Mouse (Mus musculus): ENCODE data around the gene Ikzf3. TPM values are rescaled to one million over a fixed set of nuclear protein-coding genes. Genes with fewer than 3 reads are reported as not detected.

Gene Ikzf3
- polyA plus RNA-seq, 1 experiment from 2014 or later = 0.18 TPM

GRCm38 (mm10) chr11:98431743-98432502 lies 113.9 kb downstream of the Ikzf3 start:
- H3K4me3 ChIP-seq (ENCODE audit: low read depth, low read length) = no peak overlapping the region
- no peaks in the 10 kb centered on the region for H3K9me3 ChIP-seq (ENCODE audit: control insufficient read depth, low read length)
- 79% methylated on average over 9 of the region's 9 CpGs for WGBS
- DNase-seq (ENCODE audit: low spot score) (no peak), ATAC-seq (ENCODE audit: low read depth) (no peak)
- H3K4me2 ChIP-seq (ENCODE audit: low read depth, low read length) = no peak overlapping the region
- no peaks in the 10 kb centered on the region for H3K27me3 ChIP-seq (replicated peaks; ENCODE audit: control insufficient read depth, insufficient read depth, low read length)
- H3K36me3 ChIP-seq (ENCODE audit: control insufficient read depth, insufficient read depth, low read length) = peaks cover 97% of the 10 kb centered on the region
- no peak overlapping the region for H3K9ac ChIP-seq (ENCODE audit: low read depth, low read length)
- no peaks in the 10 kb centered on the region for H3K4me1 ChIP-seq (ENCODE audit: control insufficient read depth, insufficient read depth, low read length)
- H3K27ac ChIP-seq (replicated peaks; ENCODE audit: low read depth, low read length) = no peak overlapping the region

GRCm38 (mm10) chr11:98428436-98428835 lies 117.4 kb downstream of the Ikzf3 start:
- H3K4me2 ChIP-seq (ENCODE audit: low read depth, low read length) = no peak overlapping the region
- WGBS = 79% methylated on average over 5 of the region's 5 CpGs
- peak; percentile 39; the same call in 1 of the 2 replicates for ATAC-seq (ENCODE audit: low read depth)
- H3K4me3 ChIP-seq (ENCODE audit: low read depth, low read length) = no peak overlapping the region
- H3K36me3 ChIP-seq (ENCODE audit: control insufficient read depth, insufficient read depth, low read length) = peaks cover 94% of the 10 kb centered on the region
- H3K9ac ChIP-seq (ENCODE audit: low read depth, low read length) = no peak overlapping the region
- DNase-seq (ENCODE audit: low spot score) = peak; percentile 75
- H3K27me3 ChIP-seq (replicated peaks; ENCODE audit: control insufficient read depth, insufficient read depth, low read length) = no peaks in the 10 kb centered on the region
- no peaks in the 10 kb centered on the region for H3K4me1 ChIP-seq (ENCODE audit: control insufficient read depth, insufficient read depth, low read length)
- no peaks in the 10 kb centered on the region for H3K9me3 ChIP-seq (ENCODE audit: control insufficient read depth, low read length)
- no peak overlapping the region for H3K27ac ChIP-seq (replicated peaks; ENCODE audit: low read depth, low read length)

- no peak overlapping the region for H3K4me2 ChIP-seq (ENCODE audit: low read depth, low read length)
- no peaks in the 10 kb centered on the region for H3K9me3 ChIP-seq (ENCODE audit: control insufficient read depth, low read length)
- DNase-seq (ENCODE audit: low spot score) = no peak
- WGBS = 95% methylated on average over 7 of the region's 7 CpGs
- H3K27me3 ChIP-seq (replicated peaks; ENCODE audit: control insufficient read depth, insufficient read depth, low read length) = no peaks in the 10 kb centered on the region
- no peak for ATAC-seq (ENCODE audit: low read depth)
- H3K27ac ChIP-seq (replicated peaks; ENCODE audit: low read depth, low read length) = no peak overlapping the region
- H3K4me3 ChIP-seq (ENCODE audit: low read depth, low read length) = no peak overlapping the region
- H3K36me3 ChIP-seq (ENCODE audit: control insufficient read depth, insufficient read depth, low read length) = peaks cover 96% of the 10 kb centered on the region
- H3K9ac ChIP-seq (ENCODE audit: low read depth, low read length) = no peak overlapping the region
- H3K4me1 ChIP-seq (ENCODE audit: control insufficient read depth, insufficient read depth, low read length) = no peaks in the 10 kb centered on the region
These were observed 119.2 kb downstream of the Ikzf3 start for GRCm38 (mm10) chr11:98426592-98426991.

GRCm38 (mm10) chr11:98418939-98419547 lies 126.8 kb downstream of the Ikzf3 start:
- peak; percentile 78 for DNase-seq (ENCODE audit: low spot score)
- Histone ChIP-seq H3K4me3 (ENCODE audit: low read depth, low read length) (no peak overlapping the region), H3K27me3 (replicated peaks; ENCODE audit: control insufficient read depth, insufficient read depth, low read length) (no peaks in the 10 kb centered on the region), H3K27ac (replicated peaks; ENCODE audit: low read depth, low read length) (no peak overlapping the region; the same call in 1 of the 2 replicates), H3K36me3 (ENCODE audit: control insufficient read depth, insufficient read depth, low read length) (peaks cover 53% of the 10 kb centered on the region), H3K9me3 (ENCODE audit: control insufficient read depth, low read length) (no peaks in the 10 kb centered on the region), H3K4me1 (ENCODE audit: control insufficient read depth, insufficient read depth, low read length) (peaks cover 4% of the 10 kb centered on the region), H3K9ac (ENCODE audit: low read depth, low read length) (no peak overlapping the region), H3K4me2 (ENCODE audit: low read depth, low read length) (no peak overlapping the region)
- ATAC-seq (ENCODE audit: low read depth) = peak; percentile 48; the same call in 1 of the 2 replicates
- WGBS = 77% methylated on average over 10 of the region's 10 CpGs

- no peak overlapping the region; the same call in 1 of the 2 replicates for H3K27ac ChIP-seq (replicated peaks; ENCODE audit: low read depth, low read length)
- H3K9me3 ChIP-seq (ENCODE audit: control insufficient read depth, low read length) = no peaks in the 10 kb centered on the region
- DNase-seq (ENCODE audit: low spot score) = peak; percentile 30
- H3K27me3 ChIP-seq (replicated peaks; ENCODE audit: control insufficient read depth, insufficient read depth, low read length) = no peaks in the 10 kb centered on the region
- peaks cover 10% of the 10 kb centered on the region for H3K4me1 ChIP-seq (ENCODE audit: control insufficient read depth, insufficient read depth, low read length)
- no peak overlapping the region for H3K4me3 ChIP-seq (ENCODE audit: low read depth, low read length)
- 0 out of 2 replicates have a peak, but pooled peaks have one; percentile 31 for ATAC-seq (ENCODE audit: low read depth)
- H3K4me2 ChIP-seq (ENCODE audit: low read depth, low read length) = no peak overlapping the region
- 63% methylated on average over 3 of the region's 6 CpGs for WGBS
- H3K36me3 ChIP-seq (ENCODE audit: control insufficient read depth, insufficient read depth, low read length) = peaks cover 46% of the 10 kb centered on the region
- no peak overlapping the region for H3K9ac ChIP-seq (ENCODE audit: low read depth, low read length)
These were observed 127.6 kb downstream of the Ikzf3 start for GRCm38 (mm10) chr11:98418273-98418672.

- Histone ChIP-seq H3K4me1 (ENCODE audit: control insufficient read depth, insufficient read depth, low read length) (peaks cover 10% of the 10 kb centered on the region), H3K4me2 (ENCODE audit: low read depth, low read length) (no peak overlapping the region), H3K36me3 (ENCODE audit: control insufficient read depth, insufficient read depth, low read length) (peaks cover 34% of the 10 kb centered on the region), H3K9me3 (ENCODE audit: control insufficient read depth, low read length) (no peaks in the 10 kb centered on the region), H3K9ac (ENCODE audit: low read depth, low read length) (no peak overlapping the region), H3K27me3 (replicated peaks; ENCODE audit: control insufficient read depth, insufficient read depth, low read length) (no peaks in the 10 kb centered on the region), H3K4me3 (ENCODE audit: low read depth, low read length) (no peak overlapping the region), H3K27ac (replicated peaks; ENCODE audit: low read depth, low read length) (no peak overlapping the region)
- WGBS = 71% methylated on average over 1 of the region's 1 CpGs
- DNase-seq (ENCODE audit: low spot score) (no peak), ATAC-seq (ENCODE audit: low read depth) (no peak)
These were observed 128.8 kb downstream of the Ikzf3 start for GRCm38 (mm10) chr11:98417074-98417473.

Other genes with a start within 250 kb of the Ikzf3 start
- 0.10 TPM in 1 of 2 replicates, not detected in the other for gene Neurod2, start 216.4 kb downstream of the Ikzf3 start, polyA plus RNA-seq (2014; fragmentation: Nextera tagmentation; extraction: Ambion mirVana)
- gene Ppp1r1b, start 197.6 kb downstream of the Ikzf3 start, polyA plus RNA-seq (2014; fragmentation: Nextera tagmentation; extraction: Ambion mirVana) = 4.1 and 5.1 TPM in 2 replicates
- gene Stard3, start 187.7 kb downstream of the Ikzf3 start, polyA plus RNA-seq (2014; fragmentation: Nextera tagmentation; extraction: Ambion mirVana) = 31.0 and 32.8 TPM in 2 replicates
- 22.8 and 27.7 TPM in 2 replicates for gene Tcap, start 162.2 kb downstream of the Ikzf3 start, polyA plus RNA-seq (2014; fragmentation: Nextera tagmentation; extraction: Ambion mirVana)
- gene Pnmt, start 159.6 kb downstream of the Ikzf3 start, polyA plus RNA-seq (2014; fragmentation: Nextera tagmentation; extraction: Ambion mirVana) = 0.49 and 0.59 TPM in 2 replicates
- gene Pgap3, start 145.5 kb downstream of the Ikzf3 start, polyA plus RNA-seq (2014; fragmentation: Nextera tagmentation; extraction: Ambion mirVana) = 9.3 and 10.5 TPM in 2 replicates
- 48.3 and 54.8 TPM in 2 replicates for gene Erbb2, start 133.6 kb downstream of the Ikzf3 start, polyA plus RNA-seq (2014; fragmentation: Nextera tagmentation; extraction: Ambion mirVana)
- gene Mien1, start 107.0 kb downstream of the Ikzf3 start, polyA plus RNA-seq (2014; fragmentation: Nextera tagmentation; extraction: Ambion mirVana) = 92.4 and 102 TPM in 2 replicates
- gene Grb7, start 99.6 kb downstream of the Ikzf3 start, polyA plus RNA-seq (2014; fragmentation: Nextera tagmentation; extraction: Ambion mirVana) = 8.3 and 8.8 TPM in 2 replicates
- gene Zpbp2, start 5.1 kb upstream of the Ikzf3 start, polyA plus RNA-seq (2014; fragmentation: Nextera tagmentation; extraction: Ambion mirVana) = 0.21 TPM in 1 of 2 replicates, not detected in the other
- 12.6 and 13.6 TPM in 2 replicates for gene Ormdl3, start 41.3 kb upstream of the Ikzf3 start, polyA plus RNA-seq (2014; fragmentation: Nextera tagmentation; extraction: Ambion mirVana)
- not detected in 2 replicates for gene Lrrc3c, start 52.3 kb upstream of the Ikzf3 start, polyA plus RNA-seq (2014; fragmentation: Nextera tagmentation; extraction: Ambion mirVana)
- 0.54 and 0.75 TPM in 2 replicates for gene Gm12355, start 79.6 kb upstream of the Ikzf3 start, polyA plus RNA-seq (2014; fragmentation: Nextera tagmentation; extraction: Ambion mirVana)
- not detected in 2 replicates for gene Gsdma3, start 80.3 kb upstream of the Ikzf3 start, polyA plus RNA-seq (2014; fragmentation: Nextera tagmentation; extraction: Ambion mirVana)
- not detected in 2 replicates for gene Gsdma2, start 100.7 kb upstream of the Ikzf3 start, polyA plus RNA-seq (2014; fragmentation: Nextera tagmentation; extraction: Ambion mirVana)
- 0.64 and 2.0 TPM in 2 replicates for gene Gsdma, start 118.3 kb upstream of the Ikzf3 start, polyA plus RNA-seq (2014; fragmentation: Nextera tagmentation; extraction: Ambion mirVana)
- gene Psmd3, start 136.5 kb upstream of the Ikzf3 start, polyA plus RNA-seq (2014; fragmentation: Nextera tagmentation; extraction: Ambion mirVana) = 136 and 146 TPM in 2 replicates
- gene Csf3, start 155.2 kb upstream of the Ikzf3 start, polyA plus RNA-seq (2014; fragmentation: Nextera tagmentation; extraction: Ambion mirVana) = not detected in 2 replicates
- gene Med24, start 183.4 kb upstream of the Ikzf3 start, polyA plus RNA-seq (2014; fragmentation: Nextera tagmentation; extraction: Ambion mirVana) = 40.7 and 49.0 TPM in 2 replicates
- 57.7 and 62.2 TPM in 2 replicates for gene Thra, start 194.6 kb upstream of the Ikzf3 start, polyA plus RNA-seq (2014; fragmentation: Nextera tagmentation; extraction: Ambion mirVana)
- 1.1 and 1.9 TPM in 2 replicates for gene Nr1d1, start 229.3 kb upstream of the Ikzf3 start, polyA plus RNA-seq (2014; fragmentation: Nextera tagmentation; extraction: Ambion mirVana)
- gene Msl1, start 249.5 kb upstream of the Ikzf3 start, polyA plus RNA-seq (2014; fragmentation: Nextera tagmentation; extraction: Ambion mirVana) = 18.1 and 18.5 TPM in 2 replicates

Data from embryonic facial prominence, embryonic 14.5 days (tissue).